Mouse (Mus musculus): Measurements from ENCODE around the gene Prpf38b. TPM values are rescaled to one million over a fixed set of nuclear protein-coding genes. Genes with fewer than 3 reads are reported as not detected.
"Not testable (repeated sequence)": the region's sequence is repeated elsewhere in the genome, so short reads cannot be mapped to it uniquely, and the experiment has no call there.

Gene Prpf38b
- polyA plus RNA-seq, 1 experiment from 2014 or later, result 42.5 TPM

DNA sequence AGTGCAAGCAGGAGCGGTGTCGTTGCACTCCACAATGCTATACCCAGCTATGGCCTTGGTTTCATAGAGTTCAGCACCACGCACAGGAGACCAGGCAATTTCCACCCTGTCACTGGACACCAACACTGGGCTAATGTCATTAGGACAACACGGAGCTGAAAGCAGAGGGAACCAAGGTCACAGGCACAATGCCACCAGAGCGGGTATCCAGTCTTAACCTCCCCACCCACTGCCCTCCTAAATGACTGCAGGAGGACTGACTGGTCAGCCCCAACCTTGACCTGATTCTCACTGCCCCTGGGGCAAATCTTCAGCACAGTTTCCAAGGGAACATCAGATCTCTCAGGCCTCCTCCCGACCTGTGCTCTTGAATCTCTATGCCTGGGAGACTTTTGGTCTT is 40.9 kb downstream of the Prpf38b start:
- Histone ChIP-seq H3K4me3 (ENCODE audit: low read depth, low read length) (no peak overlapping the region), H3K27ac (ENCODE audit: low read length) (no peak overlapping the region), H3K27me3 (replicated peaks; ENCODE audit: insufficient read depth, low read length) (no peaks in the 10 kb centered on the region), H3K4me2 (replicated peaks; ENCODE audit: low read depth, low read length) (no peak overlapping the region), H3K9me3 (ENCODE audit: low read length) (no peaks in the 10 kb centered on the region), H3K4me1 (ENCODE audit: insufficient read depth, low read depth, low read length) (no peaks in the 10 kb centered on the region), H3K36me3 (ENCODE audit: insufficient read depth, low read length) (no peaks in the 10 kb centered on the region), H3K9ac (replicated peaks; ENCODE audit: low read depth) (no peak overlapping the region)
- WGBS, result 81% methylated on average over 6 of the region's 6 CpGs
- DNase-seq (ENCODE audit: low spot score) (no peak), ATAC-seq (no peak)
- TF ChIP-seq EP300 (IDR thresholded peaks at IDR 0.05) (no peak), CTCF (IDR thresholded peaks at IDR 0.05) (no peak)

DNA sequence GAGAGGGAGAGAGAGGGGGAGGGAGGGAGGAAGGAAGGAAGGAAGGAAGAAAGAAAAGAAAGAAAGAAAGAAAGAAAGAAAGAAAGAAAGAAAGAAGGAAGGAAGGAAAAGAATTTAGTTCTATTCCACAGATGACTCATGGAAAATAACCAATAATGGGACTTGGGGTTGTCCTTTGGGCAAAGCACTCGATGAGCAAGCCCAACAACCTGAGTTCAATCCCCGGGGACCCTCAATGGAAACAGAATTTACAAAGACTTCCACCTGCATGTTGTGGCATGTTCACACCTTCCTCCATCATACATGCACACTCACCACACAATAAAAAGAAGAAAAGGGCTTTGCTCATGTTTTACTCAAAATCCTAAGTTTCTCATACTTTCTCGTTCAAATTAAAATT is 44.1 kb downstream of the Prpf38b start:
- TF ChIP-seq CTCF (IDR thresholded peaks at IDR 0.05) (no peak), EP300 (IDR thresholded peaks at IDR 0.05) (no peak)
- Histone ChIP-seq H3K4me1 (ENCODE audit: insufficient read depth, low read depth, low read length) (no peaks in the 10 kb centered on the region), H3K4me3 (ENCODE audit: low read depth, low read length) (no peak overlapping the region), H3K4me2 (replicated peaks; ENCODE audit: low read depth, low read length) (no peak overlapping the region), H3K36me3 (ENCODE audit: insufficient read depth, low read length) (no peaks in the 10 kb centered on the region), H3K9ac (replicated peaks; ENCODE audit: low read depth) (no peak overlapping the region), H3K9me3 (ENCODE audit: low read length) (no peaks in the 10 kb centered on the region), H3K27ac (ENCODE audit: low read length) (no peak overlapping the region), H3K27me3 (replicated peaks; ENCODE audit: insufficient read depth, low read length) (no peaks in the 10 kb centered on the region)
- 86% methylated on average over 3 of the region's 3 CpGs for WGBS
- ATAC-seq, result no peak
- DNase-seq (ENCODE audit: low spot score), result no peak

DNA sequence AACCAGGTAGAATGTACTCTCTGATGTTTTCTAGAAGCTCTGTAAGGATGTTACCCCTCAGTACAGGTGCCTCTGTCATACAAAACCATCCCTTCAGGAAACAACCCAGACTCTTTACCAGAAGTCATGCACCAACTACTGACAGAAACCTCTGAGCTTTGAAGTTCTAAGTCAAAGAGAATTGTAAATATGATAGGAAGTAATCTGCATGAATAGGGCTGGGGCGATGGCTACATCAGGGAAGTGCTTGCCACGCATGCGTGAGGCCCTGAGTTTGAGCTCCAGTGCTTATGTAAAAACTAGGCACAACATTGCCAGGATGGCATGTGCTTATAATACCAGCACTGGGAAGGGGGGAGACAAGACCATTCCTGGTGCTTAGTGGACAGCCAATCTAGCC is 45.9 kb downstream of the Prpf38b start:
- no peaks in the 10 kb centered on the region for H3K9me3 ChIP-seq (ENCODE audit: low read length)
- 81% methylated on average over 3 of the region's 3 CpGs for WGBS
- no peak for ATAC-seq
- H3K9ac ChIP-seq (replicated peaks; ENCODE audit: low read depth), result no peak overlapping the region
- H3K4me2 ChIP-seq (replicated peaks; ENCODE audit: low read depth, low read length), result no peak overlapping the region
- H3K27me3 ChIP-seq (replicated peaks; ENCODE audit: insufficient read depth, low read length), result no peaks in the 10 kb centered on the region
- no peak overlapping the region for H3K27ac ChIP-seq (ENCODE audit: low read length)
- TF ChIP-seq EP300 (IDR thresholded peaks at IDR 0.05), result no peak
- TF ChIP-seq CTCF (IDR thresholded peaks at IDR 0.05), result no peak
- H3K4me3 ChIP-seq (ENCODE audit: low read depth, low read length), result no peak overlapping the region
- no peaks in the 10 kb centered on the region for H3K4me1 ChIP-seq (ENCODE audit: insufficient read depth, low read depth, low read length)
- no peak for DNase-seq (ENCODE audit: low spot score)
- H3K36me3 ChIP-seq (ENCODE audit: insufficient read depth, low read length), result no peaks in the 10 kb centered on the region

- DNase-seq (ENCODE audit: low spot score), result no peak
- H3K4me3 ChIP-seq (ENCODE audit: low read depth, low read length), result no peak overlapping the region
- no peaks in the 10 kb centered on the region for H3K9me3 ChIP-seq (ENCODE audit: low read length)
- H3K27me3 ChIP-seq (replicated peaks; ENCODE audit: insufficient read depth, low read length), result no peaks in the 10 kb centered on the region
- H3K4me1 ChIP-seq (ENCODE audit: insufficient read depth, low read depth, low read length), result no peaks in the 10 kb centered on the region
- 38% methylated on average over 3 of the region's 3 CpGs for WGBS
- H3K9ac ChIP-seq (replicated peaks; ENCODE audit: low read depth), result no peak overlapping the region
- TF ChIP-seq EP300 (IDR thresholded peaks at IDR 0.05) (no peak), CTCF (IDR thresholded peaks at IDR 0.05) (no peak)
- ATAC-seq, result no peak
- no peaks in the 10 kb centered on the region for H3K36me3 ChIP-seq (ENCODE audit: insufficient read depth, low read length)
- no peak overlapping the region for H3K27ac ChIP-seq (ENCODE audit: low read length)
- no peak overlapping the region for H3K4me2 ChIP-seq (replicated peaks; ENCODE audit: low read depth, low read length)
Observed at GRCm38 (mm10) chr3:108865129-108865528, 46.4 kb downstream of the Prpf38b start.

GRCm38 (mm10) chr3:108863091-108863490 is 48.4 kb downstream of the Prpf38b start:
- ATAC-seq, result no peak
- 72% methylated on average over 10 of the region's 10 CpGs for WGBS

DNA sequence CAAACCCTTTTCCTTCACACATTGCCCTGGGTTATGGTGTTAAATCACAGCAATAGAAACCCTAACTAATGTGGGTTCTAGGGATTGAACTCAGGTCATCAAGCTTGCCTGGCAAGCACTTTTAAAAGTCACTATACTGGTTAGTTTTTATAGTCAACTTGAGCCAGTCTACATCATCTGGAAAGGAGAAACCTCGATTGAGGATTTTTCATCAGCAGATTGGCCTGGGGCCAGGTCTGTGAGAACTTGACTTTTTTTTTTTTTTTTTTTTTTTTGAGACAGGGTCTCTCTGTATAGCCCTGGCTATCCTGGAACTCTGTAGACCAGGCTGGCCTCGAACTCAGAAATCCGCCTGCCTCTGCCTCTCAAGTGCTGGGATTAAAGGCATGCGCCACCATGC is 49.2 kb downstream of the Prpf38b start:
- H3K4me2 ChIP-seq (replicated peaks; ENCODE audit: low read depth, low read length); H3K27ac ChIP-seq (ENCODE audit: low read length); DNase-seq (ENCODE audit: low spot score); H3K4me3 ChIP-seq (ENCODE audit: low read depth, low read length); H3K4me1 ChIP-seq (ENCODE audit: insufficient read depth, low read depth, low read length); H3K9me3 ChIP-seq (ENCODE audit: low read length); H3K36me3 ChIP-seq (ENCODE audit: insufficient read depth, low read length); ATAC-seq; H3K27me3 ChIP-seq (replicated peaks; ENCODE audit: insufficient read depth, low read length); H3K9ac ChIP-seq (replicated peaks; ENCODE audit: low read depth): not testable (repeated sequence)
- 73% methylated on average over 4 of the region's 4 CpGs for WGBS

More at GRCm38 (mm10) chr3:108863091-108863490, 48.4 kb downstream of the Prpf38b start:
- no peaks in the 10 kb centered on the region for H3K4me1 ChIP-seq (ENCODE audit: insufficient read depth, low read depth, low read length)
- no peak overlapping the region for H3K4me3 ChIP-seq (ENCODE audit: low read depth, low read length)
- no peak for TF ChIP-seq CTCF (IDR thresholded peaks at IDR 0.05)
- no peak for TF ChIP-seq EP300 (IDR thresholded peaks at IDR 0.05)
- no peaks in the 10 kb centered on the region for H3K27me3 ChIP-seq (replicated peaks; ENCODE audit: insufficient read depth, low read length)
- DNase-seq (ENCODE audit: low spot score), result no peak
- no peaks in the 10 kb centered on the region for H3K9me3 ChIP-seq (ENCODE audit: low read length)
- H3K9ac ChIP-seq (replicated peaks; ENCODE audit: low read depth), result no peak overlapping the region
- H3K27ac ChIP-seq (ENCODE audit: low read length), result no peak overlapping the region
- no peak overlapping the region for H3K4me2 ChIP-seq (replicated peaks; ENCODE audit: low read depth, low read length)
- H3K36me3 ChIP-seq (ENCODE audit: insufficient read depth, low read length), result no peaks in the 10 kb centered on the region

DNA sequence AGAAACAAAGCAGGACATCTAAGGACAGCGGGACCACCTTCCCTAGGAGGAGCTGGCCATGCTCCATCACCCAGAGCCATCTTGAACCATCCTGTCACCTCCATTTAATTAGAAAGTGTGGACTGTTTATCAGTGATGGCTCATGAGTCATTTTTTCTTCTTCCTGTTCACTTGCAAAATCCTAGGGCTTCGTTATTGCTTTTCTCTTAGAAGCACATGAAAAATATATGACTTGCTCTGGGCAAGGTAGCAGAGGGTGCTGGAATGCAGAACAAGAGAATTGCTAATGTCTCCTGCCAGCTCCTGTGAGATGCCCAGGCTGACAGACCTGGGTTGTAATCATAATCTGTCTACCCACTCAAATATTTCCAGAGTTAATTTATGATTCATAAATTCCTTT is 50.7 kb downstream of the Prpf38b start:
- H3K36me3 ChIP-seq (ENCODE audit: insufficient read depth, low read length), result no peaks in the 10 kb centered on the region
- no peaks in the 10 kb centered on the region for H3K9me3 ChIP-seq (ENCODE audit: low read length)
- DNase-seq (ENCODE audit: low spot score) (no peak), ATAC-seq (no peak)
- peaks cover 6% of the 10 kb centered on the region; the same call in 1 of the 2 replicates for H3K4me1 ChIP-seq (ENCODE audit: insufficient read depth, low read depth, low read length)
- H3K27me3 ChIP-seq (replicated peaks; ENCODE audit: insufficient read depth, low read length), result no peaks in the 10 kb centered on the region
- no peak overlapping the region for H3K4me2 ChIP-seq (replicated peaks; ENCODE audit: low read depth, low read length)
- no peak overlapping the region for H3K9ac ChIP-seq (replicated peaks; ENCODE audit: low read depth)
- no peak overlapping the region for H3K4me3 ChIP-seq (ENCODE audit: low read depth, low read length)
- H3K27ac ChIP-seq (ENCODE audit: low read length), result no peak overlapping the region
- WGBS, result 66% methylated on average over 2 of the region's 2 CpGs
- TF ChIP-seq EP300 (IDR thresholded peaks at IDR 0.05) (0 out of 2 replicates have a peak, but pooled peaks have one; percentile 15), CTCF (IDR thresholded peaks at IDR 0.05) (no peak)

Data from lung, postnatal 0 days (tissue).